Comparison of ENCODE assay signal across 8 mouse cellular contexts in the genomic region with DNA sequence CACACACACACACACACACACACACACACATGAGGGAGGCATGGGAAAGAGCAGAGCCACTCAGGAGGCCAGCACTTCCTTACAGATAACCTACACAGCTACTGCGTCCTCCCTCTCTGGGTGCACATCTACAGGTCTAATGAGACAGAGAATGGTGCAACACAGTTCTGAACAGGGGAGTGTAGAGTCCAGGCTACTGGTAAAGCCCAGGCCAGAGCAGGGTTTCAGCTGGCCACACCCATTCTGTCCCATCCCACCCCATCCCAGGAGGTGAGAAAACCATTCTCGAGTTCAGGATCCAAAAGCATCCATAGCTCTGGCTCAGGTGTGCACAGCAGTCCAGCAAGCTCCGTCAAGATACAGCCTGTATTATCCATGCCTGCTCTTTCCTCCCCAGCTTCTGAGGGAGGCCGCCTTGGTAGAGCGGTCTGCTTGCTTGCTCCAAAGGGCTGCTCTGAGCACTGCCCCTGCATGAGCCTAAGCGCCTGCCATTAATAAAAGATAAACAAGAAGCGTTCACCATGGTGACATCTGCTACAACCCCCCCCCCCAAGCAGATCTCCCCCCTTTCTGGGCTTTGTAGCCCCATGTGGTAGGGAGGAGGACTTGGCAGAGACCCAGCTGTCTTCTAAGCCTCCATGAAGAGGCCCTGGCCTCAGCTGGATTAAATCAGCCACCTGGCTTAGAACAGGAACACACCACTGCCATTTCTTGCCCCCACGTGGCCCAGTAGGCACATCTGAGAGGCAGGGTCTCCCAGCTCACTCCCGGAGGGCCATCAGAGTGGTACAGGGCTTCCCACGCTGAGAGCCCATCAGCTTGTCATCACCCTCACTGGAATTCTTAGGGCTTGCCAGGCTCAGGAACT.
DNase-seq lines count a peak whose midpoint lies in the region; ATAC-seq and TF ChIP-seq lines count a peak whose summit lies in the region.

No protein-coding gene starts in this region.

- peak overlapping the region; percentile 59; the same call in 1 of the 2 replicates for H3K27ac ChIP-seq in layer of hippocampus, adult 2 months
- H3K27ac ChIP-seq in midbrain, postnatal 0 days (ENCODE audit: low read depth, low read length) = no peak overlapping the region

- H3K9ac ChIP-seq in midbrain, postnatal 0 days (replicated peaks; ENCODE audit: low read length, poor library complexity, severe bottlenecking) = no peak overlapping the region

- H3K36me3 ChIP-seq in midbrain, postnatal 0 days (ENCODE audit: insufficient read depth, low read length) = no peaks in the 10 kb centered on the region

- H3K27me3 ChIP-seq in midbrain, postnatal 0 days (ENCODE audit: insufficient read depth, low read length) = no peaks in the 10 kb centered on the region

- no peak overlapping the region for H3K4me2 ChIP-seq in midbrain, postnatal 0 days (ENCODE audit: low read depth, low read length, poor library complexity, severe bottlenecking)

- 29% methylated on average over 10 of the region's 10 CpGs for WGBS in midbrain, postnatal 0 days

- DNase-seq in embryo, embryonic 10.5 days (ENCODE audit: low spot score) = peak; percentile 40
- no peak for DNase-seq in embryo, embryonic 10 days (ENCODE audit: low spot score)
- DNase-seq in urinary bladder, postnatal 25 days (ENCODE audit: low spot score) = peak; percentile 23
- DNase-seq in urinary bladder, adult 2 months (ENCODE audit: low spot score) = no peak
- DNase-seq in layer of hippocampus, adult 2 months (ENCODE audit: low spot score in 2 of 2) = peak in 1 of 2 experiments; percentile 41
- DNase-seq in midbrain, postnatal 0 days (ENCODE audit: low spot score) = peak; percentile 88
- DNase-seq in left cerebral cortex, adult 11 months (ENCODE audit: low spot score) = no peak
- DNase-seq in cerebellum, adult 8-10 months = no peak

- H3K4me1 ChIP-seq in midbrain, postnatal 0 days (ENCODE audit: insufficient read depth, low read length) = peaks cover 5% of the 10 kb centered on the region; the same call in 1 of the 2 replicates

- TF ChIP-seq CTCF in layer of hippocampus, adult 2 months (conservative IDR thresholded peaks at IDR 0.05) = no peak
- TF ChIP-seq CTCF in midbrain, postnatal 0 days (IDR thresholded peaks at IDR 0.05) = no peak

- H3K4me3 ChIP-seq in layer of hippocampus, adult 2 months = no peak overlapping the region
- no peak overlapping the region for H3K4me3 ChIP-seq in midbrain, postnatal 0 days (ENCODE audit: low read depth, low read length)

- no peaks in the 10 kb centered on the region for H3K9me3 ChIP-seq in midbrain, postnatal 0 days (ENCODE audit: low read length)

- ATAC-seq in midbrain, postnatal 0 days (ENCODE audit: low FRiP score) = peak; percentile 53

Comparison
In these comparisons a context has a peak if more than half of its experiments do, and no peak if none do; other contexts are left out.
1. DNase-seq: peak in embryo, embryonic 10.5 days (single experiment), urinary bladder, postnatal 25 days (single experiment) and midbrain, postnatal 0 days (single experiment); none in embryo, embryonic 10 days (single experiment), urinary bladder, adult 2 months (single experiment), left cerebral cortex, adult 11 months (single experiment) and cerebellum, adult 8-10 months (single experiment).